Mouse (Mus musculus): ENCODE data around the gene Rcan2. TPM values are rescaled to one million over a fixed set of nuclear protein-coding genes. Genes with fewer than 3 reads are reported as not detected.

The Rcan2 gene
- polyA plus RNA-seq, 1 experiment from 2014 or later: 57.7 TPM

GRCm38 (mm10) chr17:43815376-43815775 lies 14.2 kb downstream of the Rcan2 start:
- Histone ChIP-seq H3K36me3 (ENCODE audit: control insufficient read depth, insufficient read depth, low read length) (no peaks in the 10 kb centered on the region), H3K4me3 (ENCODE audit: control insufficient read depth in 1 of 2, insufficient read depth in 1 of 2, low read depth in 1 of 2, low read length in 2 of 2) (no peak overlapping the region), H3K9me3 (ENCODE audit: control insufficient read depth, low read length) (no peaks in the 10 kb centered on the region), H3K27ac (replicated peaks in 1 of 2; ENCODE audit: control insufficient read depth in 1 of 2, insufficient read depth in 1 of 2, low read depth in 2 of 2, low read length in 2 of 2) (peak overlapping the region in 1 of 2 experiments; percentile 49; a peak in 2 of 4 replicates), H3K4me1 (ENCODE audit: control insufficient read depth in 2 of 2, insufficient read depth in 2 of 2, low read length in 2 of 2) (peaks cover 13 to 23% of the 10 kb centered on the region in 2 experiments), H3K4me2 (ENCODE audit: low read length) (no peak overlapping the region), H3K27me3 (ENCODE audit: control insufficient read depth, insufficient read depth, low read length) (no peaks in the 10 kb centered on the region), H3K9ac (ENCODE audit: low read length) (no peak overlapping the region)
- ATAC-seq (ENCODE audit: insufficient number of reproducible peaks, insufficient read depth, low FRiP score, low read depth): no peak
- 80% methylated on average over 4 of the region's 4 CpGs for WGBS

- Histone ChIP-seq H3K27me3 (ENCODE audit: control insufficient read depth, insufficient read depth, low read length) (no peaks in the 10 kb centered on the region), H3K9ac (ENCODE audit: low read length) (no peak overlapping the region), H3K4me3 (ENCODE audit: control insufficient read depth in 1 of 2, insufficient read depth in 1 of 2, low read depth in 1 of 2, low read length in 2 of 2) (no peak overlapping the region), H3K9me3 (ENCODE audit: control insufficient read depth, low read length) (no peaks in the 10 kb centered on the region), H3K27ac (replicated peaks in 1 of 2; ENCODE audit: control insufficient read depth in 1 of 2, insufficient read depth in 1 of 2, low read depth in 2 of 2, low read length in 2 of 2) (no peak overlapping the region), H3K4me2 (ENCODE audit: low read length) (no peak overlapping the region), H3K36me3 (ENCODE audit: control insufficient read depth, insufficient read depth, low read length) (no peaks in the 10 kb centered on the region), H3K4me1 (ENCODE audit: control insufficient read depth in 2 of 2, insufficient read depth in 2 of 2, low read length in 2 of 2) (peaks cover 9 to 16% of the 10 kb centered on the region in 2 experiments)
- WGBS: 80% methylated on average over 1 of the region's 1 CpGs
- ATAC-seq (ENCODE audit: insufficient number of reproducible peaks, insufficient read depth, low FRiP score, low read depth): no peak
Observed at GRCm38 (mm10) chr17:43816480-43816879, 15.3 kb downstream of the Rcan2 start.

- 75% methylated on average over 10 of the region's 10 CpGs for WGBS
- no peaks in the 10 kb centered on the region for H3K9me3 ChIP-seq (ENCODE audit: control insufficient read depth, low read length)
- no peak for ATAC-seq (ENCODE audit: insufficient number of reproducible peaks, insufficient read depth, low FRiP score, low read depth)
- H3K4me3 ChIP-seq (ENCODE audit: control insufficient read depth in 1 of 2, insufficient read depth in 1 of 2, low read depth in 1 of 2, low read length in 2 of 2): no peak overlapping the region
- peaks cover 9 to 13% of the 10 kb centered on the region in 2 experiments for H3K4me1 ChIP-seq (ENCODE audit: control insufficient read depth in 2 of 2, insufficient read depth in 2 of 2, low read length in 2 of 2)
- no peak overlapping the region; a peak in 1 of 4 replicates for H3K27ac ChIP-seq (replicated peaks in 1 of 2; ENCODE audit: control insufficient read depth in 1 of 2, insufficient read depth in 1 of 2, low read depth in 2 of 2, low read length in 2 of 2)
- H3K4me2 ChIP-seq (ENCODE audit: low read length): no peak overlapping the region
- H3K36me3 ChIP-seq (ENCODE audit: control insufficient read depth, insufficient read depth, low read length): no peaks in the 10 kb centered on the region
- no peaks in the 10 kb centered on the region for H3K27me3 ChIP-seq (ENCODE audit: control insufficient read depth, insufficient read depth, low read length)
- no peak overlapping the region for H3K9ac ChIP-seq (ENCODE audit: low read length)
Observed at GRCm38 (mm10) chr17:43817171-43817570, 16.0 kb downstream of the Rcan2 start.

- Histone ChIP-seq H3K4me2 (ENCODE audit: low read length) (no peak overlapping the region), H3K4me3 (ENCODE audit: control insufficient read depth in 1 of 2, insufficient read depth in 1 of 2, low read depth in 1 of 2, low read length in 2 of 2) (no peak overlapping the region), H3K4me1 (ENCODE audit: control insufficient read depth in 2 of 2, insufficient read depth in 2 of 2, low read length in 2 of 2) (peaks cover 9 to 19% of the 10 kb centered on the region in 2 experiments), H3K27ac (replicated peaks in 1 of 2; ENCODE audit: control insufficient read depth in 1 of 2, insufficient read depth in 1 of 2, low read depth in 2 of 2, low read length in 2 of 2) (no peak overlapping the region), H3K9ac (ENCODE audit: low read length) (no peak overlapping the region), H3K36me3 (ENCODE audit: control insufficient read depth, insufficient read depth, low read length) (no peaks in the 10 kb centered on the region), H3K9me3 (ENCODE audit: control insufficient read depth, low read length) (no peaks in the 10 kb centered on the region), H3K27me3 (ENCODE audit: control insufficient read depth, insufficient read depth, low read length) (no peaks in the 10 kb centered on the region)
- ATAC-seq (ENCODE audit: insufficient number of reproducible peaks, insufficient read depth, low FRiP score, low read depth): no peak
- 76% methylated on average over 6 of the region's 6 CpGs for WGBS
Observed at GRCm38 (mm10) chr17:43818390-43818789, 17.2 kb downstream of the Rcan2 start.

- H3K4me2 ChIP-seq (ENCODE audit: low read length): no peak overlapping the region
- H3K36me3 ChIP-seq (ENCODE audit: control insufficient read depth, insufficient read depth, low read length): no peaks in the 10 kb centered on the region
- no peaks in the 10 kb centered on the region for H3K27me3 ChIP-seq (ENCODE audit: control insufficient read depth, insufficient read depth, low read length)
- peaks cover 8 to 13% of the 10 kb centered on the region in 2 experiments for H3K4me1 ChIP-seq (ENCODE audit: control insufficient read depth in 2 of 2, insufficient read depth in 2 of 2, low read length in 2 of 2)
- no peak overlapping the region for H3K4me3 ChIP-seq (ENCODE audit: control insufficient read depth in 1 of 2, insufficient read depth in 1 of 2, low read depth in 1 of 2, low read length in 2 of 2)
- 84% methylated on average over 2 of the region's 2 CpGs for WGBS
- no peaks in the 10 kb centered on the region for H3K9me3 ChIP-seq (ENCODE audit: control insufficient read depth, low read length)
- ATAC-seq (ENCODE audit: insufficient number of reproducible peaks, insufficient read depth, low FRiP score, low read depth): no peak
- no peak overlapping the region for H3K9ac ChIP-seq (ENCODE audit: low read length)
- no peak overlapping the region for H3K27ac ChIP-seq (replicated peaks in 1 of 2; ENCODE audit: control insufficient read depth in 1 of 2, insufficient read depth in 1 of 2, low read depth in 2 of 2, low read length in 2 of 2)
Observed at GRCm38 (mm10) chr17:43820904-43821303, 19.8 kb downstream of the Rcan2 start.

- Histone ChIP-seq H3K9ac (ENCODE audit: low read length) (no peak overlapping the region), H3K4me1 (ENCODE audit: control insufficient read depth in 2 of 2, insufficient read depth in 2 of 2, low read length in 2 of 2) (peaks cover 6 to 12% of the 10 kb centered on the region in 2 experiments), H3K27me3 (ENCODE audit: control insufficient read depth, insufficient read depth, low read length) (no peaks in the 10 kb centered on the region), H3K4me2 (ENCODE audit: low read length) (no peak overlapping the region), H3K4me3 (ENCODE audit: control insufficient read depth in 1 of 2, insufficient read depth in 1 of 2, low read depth in 1 of 2, low read length in 2 of 2) (no peak overlapping the region), H3K9me3 (ENCODE audit: control insufficient read depth, low read length) (no peaks in the 10 kb centered on the region), H3K27ac (replicated peaks in 1 of 2; ENCODE audit: control insufficient read depth in 1 of 2, insufficient read depth in 1 of 2, low read depth in 2 of 2, low read length in 2 of 2) (no peak overlapping the region), H3K36me3 (ENCODE audit: control insufficient read depth, insufficient read depth, low read length) (no peaks in the 10 kb centered on the region)
- ATAC-seq (ENCODE audit: insufficient number of reproducible peaks, insufficient read depth, low FRiP score, low read depth): no peak
- 75% methylated on average over 6 of the region's 6 CpGs for WGBS
Observed at GRCm38 (mm10) chr17:43822207-43822606, 21.1 kb downstream of the Rcan2 start.

GRCm38 (mm10) chr17:43822630-43823029 lies 21.5 kb downstream of the Rcan2 start:
- H3K9me3 ChIP-seq (ENCODE audit: control insufficient read depth, low read length): no peaks in the 10 kb centered on the region
- H3K9ac ChIP-seq (ENCODE audit: low read length): no peak overlapping the region
- H3K4me3 ChIP-seq (ENCODE audit: control insufficient read depth in 1 of 2, insufficient read depth in 1 of 2, low read depth in 1 of 2, low read length in 2 of 2): no peak overlapping the region
- peaks cover 6 to 12% of the 10 kb centered on the region in 2 experiments for H3K4me1 ChIP-seq (ENCODE audit: control insufficient read depth in 2 of 2, insufficient read depth in 2 of 2, low read length in 2 of 2)
- no peak overlapping the region for H3K4me2 ChIP-seq (ENCODE audit: low read length)
- H3K36me3 ChIP-seq (ENCODE audit: control insufficient read depth, insufficient read depth, low read length): no peaks in the 10 kb centered on the region
- no peak overlapping the region for H3K27ac ChIP-seq (replicated peaks in 1 of 2; ENCODE audit: control insufficient read depth in 1 of 2, insufficient read depth in 1 of 2, low read depth in 2 of 2, low read length in 2 of 2)
- ATAC-seq (ENCODE audit: insufficient number of reproducible peaks, insufficient read depth, low FRiP score, low read depth): no peak
- WGBS: 37% methylated on average over 2 of the region's 2 CpGs
- H3K27me3 ChIP-seq (ENCODE audit: control insufficient read depth, insufficient read depth, low read length): no peaks in the 10 kb centered on the region

- ATAC-seq (ENCODE audit: insufficient number of reproducible peaks, insufficient read depth, low FRiP score, low read depth): no peak
- 0 out of 2 replicates have a peak overlapping the region, but pooled peaks have one; percentile 8 for H3K9ac ChIP-seq (ENCODE audit: low read length)
Observed at GRCm38 (mm10) chr17:43824781-43825410, 23.7 kb downstream of the Rcan2 start.

More at GRCm38 (mm10) chr17:43824781-43825410, 23.7 kb downstream of the Rcan2 start:
- peaks cover 6 to 12% of the 10 kb centered on the region in 2 experiments for H3K4me1 ChIP-seq (ENCODE audit: control insufficient read depth in 2 of 2, insufficient read depth in 2 of 2, low read length in 2 of 2)
- no peak overlapping the region for H3K4me3 ChIP-seq (ENCODE audit: control insufficient read depth in 1 of 2, insufficient read depth in 1 of 2, low read depth in 1 of 2, low read length in 2 of 2)
- H3K27ac ChIP-seq (replicated peaks in 1 of 2; ENCODE audit: control insufficient read depth in 1 of 2, insufficient read depth in 1 of 2, low read depth in 2 of 2, low read length in 2 of 2): peak overlapping the region; percentile 66 to 80
- no peaks in the 10 kb centered on the region for H3K9me3 ChIP-seq (ENCODE audit: control insufficient read depth, low read length)
- no peaks in the 10 kb centered on the region for H3K36me3 ChIP-seq (ENCODE audit: control insufficient read depth, insufficient read depth, low read length)
- no peak overlapping the region for H3K4me2 ChIP-seq (ENCODE audit: low read length)
- H3K27me3 ChIP-seq (ENCODE audit: control insufficient read depth, insufficient read depth, low read length): no peaks in the 10 kb centered on the region
- WGBS: 59% methylated on average over 10 of the region's 10 CpGs

All from heart, embryonic 14.5 days (tissue).